Mouse (Mus musculus) adrenal gland, adult 18-20 months (tissue): Measurements from ENCODE around the gene Prdx1. TPM values are rescaled to one million over a fixed set of nuclear protein-coding genes. Genes with fewer than 3 reads are reported as not detected.
"Not testable (repeated sequence)": the region's sequence is repeated elsewhere in the genome, so short reads cannot be mapped to it uniquely, and the experiment has no call there.

Experiments
- DNase-seq, 2 experiments: peaks; one replicate each; pipeline ENCODE4 v3.0.0; 2021 to 2022; ENCODE audit warnings: low spot score in 2 of 2
- long read RNA-seq, 2 experiments: library from polyadenylated mRNA; stranded (forward); transcript quantifications; one replicate each; pipeline ENCODE4 v2.0.0; 2021
- total RNA-seq, 2 experiments: library from RNA; stranded (reverse); gene quantifications; 1 replicate in 1 of 2; 2 replicates in 1 of 2; pipeline ENCODE4 v1.2.3; 2021

Prdx1 gene
- 100 to 1,000 TPM; 648 to 719 TPM for total RNA-seq
- long read RNA-seq, experiment 1, transcript Prdx1-201 (5 exons, 636 nt) = minor isoform, 7 of 404 reads
- long read RNA-seq, experiment 1, transcript Prdx1-204 (6 exons, 2,294 nt) = major isoform, 386 of 404 reads
- long read RNA-seq, experiment 1, partial matches to known transcripts = 3 of 404 reads
- long read RNA-seq, experiment 1, other reads (novel, unspliced or antisense) = 7 of 404 reads
- long read RNA-seq, experiment 2, transcript Prdx1-201 (5 exons, 636 nt) = minor isoform, 12 of 1,592 reads
- long read RNA-seq, experiment 2, transcript Prdx1-204 (6 exons, 2,294 nt) = major isoform, 1,515 of 1,592 reads
- long read RNA-seq, experiment 2, partial matches to known transcripts = 25 of 1,592 reads
- long read RNA-seq, experiment 2, other reads (novel, unspliced or antisense) = 35 of 1,592 reads

GRCm38 (mm10) chr4:116685402-116686061 is at the start of gene Prdx1:
TSS of gene Prdx1 (plus strand) at chr4:116685544.
- DNase-seq = peak; percentile 98 to 99

- no peak for DNase-seq
Observed at GRCm38 (mm10) chr4:116638821-116639220, 46.5 kb upstream of the Prdx1 start.

DNA sequence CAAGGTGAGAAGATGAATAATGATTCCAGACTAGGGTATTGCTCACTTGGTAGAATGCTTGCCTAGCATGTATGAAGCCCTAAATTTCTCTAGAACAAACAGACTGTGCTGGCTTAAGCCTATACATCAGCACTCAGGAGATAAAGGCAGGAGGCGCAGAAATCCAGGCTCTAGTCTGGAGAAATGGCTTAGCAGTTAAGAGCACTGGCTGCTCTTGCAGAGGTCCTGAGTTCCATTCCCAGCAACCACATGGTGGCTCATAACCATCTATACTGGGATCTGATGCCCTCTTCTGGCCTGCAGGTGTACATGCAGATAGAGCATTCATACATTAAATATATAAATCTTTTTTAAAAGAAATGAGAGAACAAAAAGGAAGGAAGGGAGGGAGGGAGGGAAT is 43.3 kb upstream of the Prdx1 start:
- DNase-seq = no peak

- no peak for DNase-seq
Observed at GRCm38 (mm10) chr4:116644326-116644725, 41.0 kb upstream of the Prdx1 start.

DNA sequence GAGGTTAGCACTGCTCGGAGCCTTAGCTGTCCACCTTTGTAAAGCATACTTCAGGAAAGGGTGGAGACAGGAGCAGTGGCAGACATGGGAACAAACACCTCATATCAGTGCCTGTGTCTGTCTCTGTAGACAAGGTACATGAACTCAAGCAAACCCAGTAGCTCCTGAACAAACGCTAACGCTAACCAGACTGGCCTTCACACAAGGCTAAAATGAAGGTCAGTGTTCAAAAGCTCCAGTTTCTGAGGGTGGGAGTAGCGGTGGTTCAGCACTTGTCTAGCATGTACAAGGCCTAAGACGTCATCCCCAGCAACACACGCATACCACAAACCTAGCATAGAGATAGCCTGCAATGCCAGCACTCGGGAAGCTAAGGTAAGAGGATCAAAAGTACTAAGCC is 39.7 kb upstream of the Prdx1 start:
- DNase-seq = no peak

DNA sequence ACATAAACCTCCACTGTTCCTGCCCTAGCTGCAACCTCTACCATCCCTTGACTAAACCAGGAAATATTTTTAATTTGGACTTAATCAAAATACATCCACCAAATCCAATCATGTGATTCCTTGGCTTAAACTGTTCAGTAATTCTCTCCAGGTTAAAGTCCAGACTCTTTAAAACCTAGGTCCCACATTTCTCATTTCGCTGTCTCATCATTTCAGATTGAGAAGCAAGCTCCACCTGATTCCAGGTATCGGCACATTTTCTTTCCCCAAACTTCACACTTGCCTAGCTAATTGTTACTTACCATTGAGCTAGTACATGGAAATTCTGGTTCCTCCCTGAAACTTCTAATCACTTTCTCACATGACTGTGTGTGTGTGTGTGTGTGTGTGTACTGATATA is 35.9 kb upstream of the Prdx1 start:
- DNase-seq = no peak

- DNase-seq = no peak
Observed at GRCm38 (mm10) chr4:116650365-116650764, 35.0 kb upstream of the Prdx1 start.

GRCm38 (mm10) chr4:116650924-116651796 is 34.2 kb upstream of the Prdx1 start, which contains the start of gene Akr1a1:
TSS of gene Akr1a1 (minus strand) at chr4:116651680.
- peak; percentile 83 to 90 for DNase-seq

- DNase-seq = no peak
Observed at GRCm38 (mm10) chr4:116651797-116652135, 33.6 kb upstream of the Prdx1 start.

GRCm38 (mm10) chr4:116653228-116653627 is 32.1 kb upstream of the Prdx1 start:
- DNase-seq = peak; percentile 50 to 62

DNA sequence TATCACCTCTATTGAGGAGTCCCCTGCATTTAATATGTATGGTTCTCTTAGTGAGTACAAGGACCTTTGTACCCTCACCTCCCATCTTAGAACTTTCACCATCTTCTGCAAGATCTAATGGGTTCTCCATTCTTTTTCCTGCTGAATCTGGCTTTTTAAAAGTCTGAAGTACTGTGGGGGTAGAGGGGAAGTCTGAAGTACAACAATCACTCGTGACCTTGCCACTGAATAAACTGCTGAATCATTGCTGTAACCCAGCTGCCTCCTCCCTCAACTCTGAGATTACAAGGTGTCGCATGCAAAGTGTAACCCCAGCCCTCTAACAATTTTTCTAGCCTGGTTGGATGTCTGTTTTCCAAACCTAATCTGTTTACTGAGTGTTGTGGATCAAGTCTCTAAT is 30.2 kb upstream of the Prdx1 start:
- no peak for DNase-seq

DNA sequence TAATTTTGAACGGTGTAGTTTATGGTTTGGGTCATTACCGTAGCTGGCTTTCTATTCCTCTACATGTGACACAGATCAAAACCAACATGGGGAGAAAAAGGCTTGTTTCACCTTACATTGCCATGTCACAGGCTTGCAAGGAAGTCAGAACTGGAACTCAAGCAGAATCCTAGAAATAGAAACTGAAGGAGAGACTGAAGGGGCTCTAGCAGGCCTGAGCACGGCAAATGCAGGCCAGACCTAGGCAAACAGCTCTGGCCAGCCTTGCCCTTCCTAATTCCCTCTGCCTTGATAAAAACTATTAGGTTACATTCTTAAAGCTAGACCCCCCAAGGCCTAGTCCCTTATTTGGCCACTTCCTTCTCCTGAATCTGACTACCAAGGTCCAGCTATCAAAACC is 29.7 kb upstream of the Prdx1 start:
- DNase-seq = no peak

GRCm38 (mm10) chr4:116657971-116658370 is 27.4 kb upstream of the Prdx1 start:
- DNase-seq = no peak

GRCm38 (mm10) chr4:116659474-116659873 is 25.9 kb upstream of the Prdx1 start:
- DNase-seq = peak in 1 of 2 experiments; percentile 38

DNA sequence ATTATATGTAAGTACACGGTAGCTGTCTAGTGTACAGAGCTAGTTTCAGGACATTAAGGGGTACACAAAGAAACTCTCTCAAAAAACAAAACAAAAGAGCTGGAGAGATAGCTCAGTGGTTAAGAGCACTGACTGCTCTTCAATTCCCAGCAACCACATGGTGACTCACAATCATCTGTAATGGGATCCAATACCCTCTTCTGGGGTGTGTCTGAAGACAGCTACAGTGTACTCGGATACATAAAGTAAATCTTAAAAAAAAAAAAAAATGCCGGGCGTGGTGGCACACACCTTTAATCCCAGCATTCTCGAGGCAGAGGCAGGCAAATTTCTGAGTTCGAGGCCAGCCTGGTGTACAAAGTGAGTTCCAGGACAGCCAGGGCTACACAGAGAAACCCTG is 25.4 kb upstream of the Prdx1 start:
- DNase-seq = not testable (repeated sequence)

- no peak for DNase-seq
Observed at GRCm38 (mm10) chr4:116660829-116661228, 24.5 kb upstream of the Prdx1 start.

GRCm38 (mm10) chr4:116661998-116662397 is 23.3 kb upstream of the Prdx1 start:
- no peak for DNase-seq

GRCm38 (mm10) chr4:116666625-116667024 is 18.7 kb upstream of the Prdx1 start:
- no peak for DNase-seq

DNA sequence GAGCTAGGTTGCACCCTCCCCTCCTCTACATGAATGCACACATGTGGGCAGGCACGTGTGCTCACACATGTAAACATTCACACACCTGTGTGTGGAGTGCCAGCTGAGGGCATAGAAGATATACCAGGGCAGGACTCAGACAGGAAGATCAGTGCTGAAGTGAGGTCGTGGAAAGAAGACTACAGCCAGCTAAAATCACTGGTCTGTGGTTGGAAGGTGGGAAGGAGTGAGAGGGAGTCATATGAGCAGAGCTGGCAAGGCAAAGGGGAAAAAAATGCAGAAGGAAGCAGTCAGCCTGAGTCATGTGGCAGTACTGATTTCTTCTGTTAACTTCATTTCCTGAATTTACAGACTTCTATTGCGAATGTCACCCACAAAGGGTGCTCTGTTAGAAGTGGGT is 17.2 kb upstream of the Prdx1 start:
- DNase-seq = no peak

DNA sequence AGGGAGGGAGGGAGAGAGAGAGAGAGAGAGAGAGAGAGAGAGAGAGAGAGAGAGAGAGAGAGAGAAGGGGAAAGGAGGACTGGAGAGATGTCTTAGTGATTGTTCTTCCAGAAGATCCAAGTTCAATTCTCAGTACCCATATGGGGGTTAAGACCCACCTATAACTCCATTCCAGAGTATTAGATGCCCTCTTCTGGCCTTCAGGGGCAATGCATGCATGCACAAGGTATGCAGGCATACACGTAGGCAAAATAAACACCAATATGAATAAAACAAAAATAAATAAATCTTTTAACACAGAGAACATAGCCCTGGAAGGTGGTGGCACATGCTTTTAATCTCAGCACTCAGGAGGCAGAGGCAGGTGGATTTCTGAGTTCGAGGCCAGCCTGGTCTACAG is 16.1 kb upstream of the Prdx1 start:
- no peak for DNase-seq

DNA sequence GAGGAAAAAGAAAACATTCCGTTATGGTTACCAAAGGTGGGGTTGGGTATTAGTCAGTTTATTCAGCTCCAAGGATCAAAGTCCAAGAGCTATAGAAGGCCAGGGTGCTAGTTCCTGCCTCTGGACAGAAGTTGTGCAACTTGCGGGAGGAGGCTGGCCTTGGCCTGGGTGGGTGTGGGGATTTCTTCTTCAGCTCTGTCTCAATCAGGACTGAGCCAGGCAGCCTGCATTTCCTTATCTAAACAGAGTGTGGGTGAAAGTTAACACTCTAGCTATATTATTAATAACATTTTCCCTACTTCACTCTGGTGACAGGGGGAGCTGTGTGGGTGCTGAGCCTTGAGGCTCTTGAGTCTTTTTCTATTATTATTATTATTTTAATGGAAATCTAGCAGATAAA is 12.6 kb upstream of the Prdx1 start:
- DNase-seq = peak; percentile 47 to 49

GRCm38 (mm10) chr4:116674761-116675160 is 10.6 kb upstream of the Prdx1 start:
- not testable (repeated sequence) for DNase-seq
